Mouse (Mus musculus) liver, postnatal 0 days (tissue): Measurements from ENCODE around the gene Slco4c1.

Source experiments
- CTCF ChIP-seq: sonication (generic); IDR thresholded peaks from 2 replicates; pipeline ENCODE4 v1.5.1; 2016; ENCODE audit warnings: antibody characterized with exemption, low read depth
- EP300 ChIP-seq: IDR thresholded peaks from 2 replicates; pipeline ENCODE4 v1.6.1; 2016; ENCODE audit warnings: antibody characterized with exemption, low read depth, mild to moderate bottlenecking

DNA sequence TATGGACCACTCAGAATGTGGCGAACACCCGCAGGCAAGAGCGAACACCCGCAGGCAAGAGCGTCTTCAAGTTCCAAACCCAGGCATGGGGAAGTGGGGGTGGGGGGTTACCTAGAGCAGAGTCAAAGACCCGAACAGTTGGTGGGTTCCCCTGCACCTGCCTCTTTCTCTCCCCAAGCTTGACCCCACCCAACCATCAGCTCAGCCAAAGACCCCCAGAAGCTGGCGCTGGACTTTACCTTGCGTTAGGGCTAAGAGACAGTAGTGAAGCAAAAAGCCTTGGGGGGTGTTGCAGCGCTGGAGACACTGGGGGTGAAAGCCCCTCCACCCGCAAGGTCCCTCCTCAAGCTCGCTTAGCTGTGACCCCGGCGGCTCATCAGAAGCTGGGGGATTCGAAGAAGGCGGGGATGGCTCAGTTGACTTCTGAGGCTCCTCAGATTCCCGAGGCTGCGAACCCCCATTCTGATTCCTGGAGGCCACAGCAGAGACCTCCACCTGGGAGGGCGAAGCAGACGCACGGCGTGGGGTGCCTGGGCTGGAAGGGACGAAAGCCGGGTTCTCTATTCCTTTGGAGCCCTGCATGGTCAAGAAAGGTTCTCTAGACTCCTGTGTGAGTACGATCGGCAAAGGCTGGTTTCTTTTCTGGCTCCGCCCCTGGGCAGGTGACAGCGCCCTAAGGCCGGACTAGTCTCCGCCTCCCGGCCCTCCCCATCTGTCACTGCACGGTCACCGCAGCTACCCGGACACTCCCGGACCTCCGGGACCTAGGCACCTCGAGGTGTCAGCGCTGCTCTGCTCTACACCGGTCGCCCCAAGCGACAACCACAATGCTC is at the start of gene Slco4c1:
- TF ChIP-seq EP300 (no peak), CTCF (no peak)
